Mouse (Mus musculus): ENCODE data around the gene Lactbl1. TPM values are rescaled to one million over a fixed set of nuclear protein-coding genes. Genes with fewer than 3 reads are reported as not detected.

Lactbl1 gene
- total RNA-seq, 1 experiment, result not detected

DNA sequence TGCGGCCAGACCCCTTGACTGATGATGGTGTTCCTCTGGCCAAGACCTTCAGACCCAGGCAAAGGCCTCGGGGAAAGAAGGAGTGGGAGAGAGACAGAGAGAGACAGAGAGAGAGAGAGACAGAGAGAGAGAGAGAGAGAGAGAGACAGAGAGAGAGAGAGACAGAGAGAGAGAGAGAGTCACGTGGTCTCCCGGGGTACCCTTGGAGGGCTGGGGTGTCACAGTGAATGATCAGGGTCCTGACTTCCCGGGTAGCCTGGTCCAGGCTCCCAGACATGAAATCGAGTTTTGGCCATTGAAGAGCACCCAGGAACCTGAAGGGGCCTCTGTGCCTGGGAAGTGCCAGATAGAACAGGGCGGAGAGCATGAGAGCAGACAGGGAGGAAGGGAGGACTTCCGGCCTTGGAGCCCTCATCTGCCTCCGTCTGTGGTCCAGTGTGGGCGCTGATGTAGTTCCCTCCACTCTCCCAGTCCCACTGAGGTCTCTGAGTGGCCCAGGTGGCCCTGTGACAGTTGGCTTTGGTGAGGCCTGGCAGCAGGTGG lies 31.3 kb downstream of the Lactbl1 start:
- Histone ChIP-seq H3K4me1 (ENCODE audit: control insufficient read depth in 2 of 2, insufficient read depth in 2 of 2, low read length in 2 of 2, poor library complexity in 1 of 2) (peaks cover 0 to 2% of the 10 kb centered on the region in 2 experiments; a peak in 1 of 4 replicates), H3K27ac (ENCODE audit: insufficient read depth, low read depth, low read length, poor library complexity, severe bottlenecking) (no peak overlapping the region), H3K4me3 (ENCODE audit: insufficient read depth in 1 of 2, low read depth in 1 of 2, low read length in 2 of 2, poor library complexity in 1 of 2, severe bottlenecking in 1 of 2) (no peak overlapping the region), H3K9ac (ENCODE audit: insufficient read depth, low read depth, low read length, poor library complexity, severe bottlenecking) (no peak overlapping the region), H3K9me3 (ENCODE audit: control insufficient read depth, insufficient read depth, low read depth, low read length) (no peaks in the 10 kb centered on the region), H3K36me3 (ENCODE audit: control insufficient read depth, insufficient read depth, low read length, poor library complexity, severe bottlenecking) (peaks cover 4% of the 10 kb centered on the region; the same call in 1 of the 2 replicates)
- TF ChIP-seq MAFK (IDR thresholded peaks at IDR 0.05; ENCODE audit: insufficient read depth, low read depth, low read length) (no peak), ZC3H11A (IDR thresholded peaks at IDR 0.05; ENCODE audit: borderline replicate concordance, low read depth, low read length) (no peak), HCFC1 (IDR thresholded peaks at IDR 0.05; ENCODE audit: borderline replicate concordance, insufficient read depth, low read length) (no peak), CHD2 (IDR thresholded peaks at IDR 0.05; ENCODE audit: low read depth, low read length) (no peak), ZNF384 (IDR thresholded peaks at IDR 0.05; ENCODE audit: low read depth, low read length) (no peak)
- no peak for DNase-seq (ENCODE audit: low read depth, low spot score)
- in situ Hi-C loops (cut with MboI; ENCODE audit: low sequenced_read_pairs in 2 of 2, unreplicated experiment in 2 of 2), result loop anchor here (10.0 to 25.0 kb wide), 2 partner anchors 221 to 409 kb away; no protein-coding TSS in a partner anchor

DNA sequence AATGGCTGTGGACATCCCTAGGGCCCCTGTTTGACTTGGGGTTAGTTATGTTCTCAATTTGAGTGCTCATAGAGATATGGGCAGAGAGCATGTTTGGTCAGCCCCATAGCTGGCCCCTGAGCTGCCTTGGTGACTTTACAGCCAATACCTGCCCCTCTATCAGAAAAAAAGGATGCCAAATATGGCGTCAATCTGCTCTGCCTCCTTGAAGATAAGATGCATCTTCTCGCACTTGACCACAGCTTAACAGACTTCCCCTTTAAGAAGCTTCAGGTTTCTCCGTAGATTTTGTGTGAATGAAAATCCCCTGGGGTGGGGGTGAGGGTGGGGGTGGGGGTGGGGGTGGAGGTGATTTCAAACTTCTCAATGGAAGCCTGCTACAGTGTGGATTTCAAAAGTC lies 35.5 kb downstream of the Lactbl1 start:
- H3K9ac ChIP-seq (ENCODE audit: insufficient read depth, low read depth, low read length, poor library complexity, severe bottlenecking), result no peak overlapping the region
- no peaks in the 10 kb centered on the region for H3K4me1 ChIP-seq (ENCODE audit: control insufficient read depth in 2 of 2, insufficient read depth in 2 of 2, low read length in 2 of 2, poor library complexity in 1 of 2)
- H3K9me3 ChIP-seq (ENCODE audit: control insufficient read depth, insufficient read depth, low read depth, low read length), result no peaks in the 10 kb centered on the region
- DNase-seq (ENCODE audit: low read depth, low spot score), result no peak
- H3K27ac ChIP-seq (ENCODE audit: insufficient read depth, low read depth, low read length, poor library complexity, severe bottlenecking), result no peak overlapping the region
- TF ChIP-seq ZC3H11A (IDR thresholded peaks at IDR 0.05; ENCODE audit: borderline replicate concordance, low read depth, low read length), result no peak
- TF ChIP-seq HCFC1 (IDR thresholded peaks at IDR 0.05; ENCODE audit: borderline replicate concordance, insufficient read depth, low read length), result no peak
- no peak for TF ChIP-seq ZNF384 (IDR thresholded peaks at IDR 0.05; ENCODE audit: low read depth, low read length)
- no peak for TF ChIP-seq CHD2 (IDR thresholded peaks at IDR 0.05; ENCODE audit: low read depth, low read length)
- TF ChIP-seq MAFK (IDR thresholded peaks at IDR 0.05; ENCODE audit: insufficient read depth, low read depth, low read length), result no peak
- peaks cover 9% of the 10 kb centered on the region; the same call in 1 of the 2 replicates for H3K36me3 ChIP-seq (ENCODE audit: control insufficient read depth, insufficient read depth, low read length, poor library complexity, severe bottlenecking)
- in situ Hi-C loops (cut with MboI; ENCODE audit: low sequenced_read_pairs in 2 of 2, unreplicated experiment in 2 of 2), result loop anchor here (10.0 to 25.0 kb wide), 2 partner anchors 217 to 404 kb away; no protein-coding TSS in a partner anchor
- no peak overlapping the region for H3K4me3 ChIP-seq (ENCODE audit: insufficient read depth in 1 of 2, low read depth in 1 of 2, low read length in 2 of 2, poor library complexity in 1 of 2, severe bottlenecking in 1 of 2)

DNA sequence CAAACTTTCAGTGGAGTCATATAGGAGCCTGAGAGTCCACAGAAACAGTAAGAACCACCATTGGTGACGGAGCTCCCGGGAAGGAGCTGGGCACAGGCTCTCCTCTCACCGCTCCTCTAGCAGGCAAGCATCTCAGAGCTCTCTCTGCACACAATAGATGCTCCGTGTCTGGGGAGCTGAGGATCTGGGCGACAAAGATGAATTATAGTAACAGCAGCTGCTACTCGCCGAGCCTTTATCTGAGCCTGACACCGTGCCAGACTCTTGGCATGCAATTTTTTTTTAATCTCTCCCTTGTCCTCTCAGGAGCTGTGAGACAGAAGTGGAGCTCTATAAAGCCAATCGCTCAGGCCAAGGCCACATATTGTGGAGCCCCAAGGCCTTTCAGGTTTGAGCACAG lies 42.6 kb downstream of the Lactbl1 start:
- DNase-seq (ENCODE audit: low read depth, low spot score), result no peak
- no peak overlapping the region for H3K27ac ChIP-seq (ENCODE audit: insufficient read depth, low read depth, low read length, poor library complexity, severe bottlenecking)
- no peaks in the 10 kb centered on the region; the same call in 1 of the 2 replicates for H3K36me3 ChIP-seq (ENCODE audit: control insufficient read depth, insufficient read depth, low read length, poor library complexity, severe bottlenecking)
- H3K9me3 ChIP-seq (ENCODE audit: control insufficient read depth, insufficient read depth, low read depth, low read length), result no peaks in the 10 kb centered on the region
- no peaks in the 10 kb centered on the region for H3K4me1 ChIP-seq (ENCODE audit: control insufficient read depth in 2 of 2, insufficient read depth in 2 of 2, low read length in 2 of 2, poor library complexity in 1 of 2)
- no peak for TF ChIP-seq CHD2 (IDR thresholded peaks at IDR 0.05; ENCODE audit: low read depth, low read length)
- no peak for TF ChIP-seq MAFK (IDR thresholded peaks at IDR 0.05; ENCODE audit: insufficient read depth, low read depth, low read length)
- no peak for TF ChIP-seq HCFC1 (IDR thresholded peaks at IDR 0.05; ENCODE audit: borderline replicate concordance, insufficient read depth, low read length)
- TF ChIP-seq ZNF384 (IDR thresholded peaks at IDR 0.05; ENCODE audit: low read depth, low read length), result no peak
- no peak for TF ChIP-seq ZC3H11A (IDR thresholded peaks at IDR 0.05; ENCODE audit: borderline replicate concordance, low read depth, low read length)
- no peak overlapping the region for H3K4me3 ChIP-seq (ENCODE audit: insufficient read depth in 1 of 2, low read depth in 1 of 2, low read length in 2 of 2, poor library complexity in 1 of 2, severe bottlenecking in 1 of 2)
- in situ Hi-C loops (cut with MboI; ENCODE audit: low sequenced_read_pairs in 2 of 2, unreplicated experiment in 2 of 2), result loop anchor here (25.0 kb wide), 1 partner anchor 397 kb away; no protein-coding TSS in a partner anchor
- no peak overlapping the region for H3K9ac ChIP-seq (ENCODE audit: insufficient read depth, low read depth, low read length, poor library complexity, severe bottlenecking)

DNA sequence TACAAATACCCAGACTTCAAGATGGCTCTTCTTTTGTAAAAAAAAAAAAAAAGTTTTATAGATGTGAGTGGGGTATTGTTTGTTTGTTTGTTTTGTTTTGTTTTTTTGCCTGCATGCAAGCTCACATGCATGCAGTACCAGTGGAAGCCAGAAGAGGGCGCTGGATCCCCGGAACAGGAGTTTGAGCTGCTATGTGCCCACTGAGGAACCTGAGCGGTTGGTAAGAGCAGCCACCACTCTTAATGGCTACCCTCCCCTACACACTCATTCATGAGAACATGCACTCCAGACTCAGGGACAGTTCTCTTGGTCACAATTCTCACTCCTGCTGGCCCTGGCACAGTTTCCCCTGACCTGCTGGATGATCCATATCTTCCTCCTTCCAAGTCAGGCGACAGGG lies 43.6 kb downstream of the Lactbl1 start:
- Histone ChIP-seq H3K4me3 (ENCODE audit: insufficient read depth in 1 of 2, low read depth in 1 of 2, low read length in 2 of 2, poor library complexity in 1 of 2, severe bottlenecking in 1 of 2) (no peak overlapping the region), H3K36me3 (ENCODE audit: control insufficient read depth, insufficient read depth, low read length, poor library complexity, severe bottlenecking) (no peaks in the 10 kb centered on the region; the same call in 1 of the 2 replicates), H3K27ac (ENCODE audit: insufficient read depth, low read depth, low read length, poor library complexity, severe bottlenecking) (no peak overlapping the region), H3K4me1 (ENCODE audit: control insufficient read depth in 2 of 2, insufficient read depth in 2 of 2, low read length in 2 of 2, poor library complexity in 1 of 2) (no peaks in the 10 kb centered on the region), H3K9ac (ENCODE audit: insufficient read depth, low read depth, low read length, poor library complexity, severe bottlenecking) (no peak overlapping the region), H3K9me3 (ENCODE audit: control insufficient read depth, insufficient read depth, low read depth, low read length) (no peaks in the 10 kb centered on the region)
- in situ Hi-C loops (cut with MboI; ENCODE audit: low sequenced_read_pairs in 2 of 2, unreplicated experiment in 2 of 2), result loop anchor here (25.0 kb wide), 1 partner anchor 396 kb away; no protein-coding TSS in a partner anchor
- DNase-seq (ENCODE audit: low read depth, low spot score), result no peak
- TF ChIP-seq ZC3H11A (IDR thresholded peaks at IDR 0.05; ENCODE audit: borderline replicate concordance, low read depth, low read length) (no peak), ZNF384 (IDR thresholded peaks at IDR 0.05; ENCODE audit: low read depth, low read length) (no peak), MAFK (IDR thresholded peaks at IDR 0.05; ENCODE audit: insufficient read depth, low read depth, low read length) (no peak), HCFC1 (IDR thresholded peaks at IDR 0.05; ENCODE audit: borderline replicate concordance, insufficient read depth, low read length) (no peak), CHD2 (IDR thresholded peaks at IDR 0.05; ENCODE audit: low read depth, low read length) (no peak)

All from ES-E14 (cell line).